In genomic region chr1:40696436-40696835, GRCm38 (mm10) we compare ENCODE assay signal across 29 mouse cellular contexts. TPM values are rescaled to one million over a fixed set of nuclear protein-coding genes. Genes with fewer than 3 reads are reported as not detected.
A peak's percentile ranks its signal among the peaks of the same experiment; 100 is the strongest.
DNase-seq lines count a peak whose midpoint lies in the region; ATAC-seq and TF ChIP-seq lines count a peak whose summit lies in the region.
"Had no signal": no experiment of that assay in that cellular context is flagged by ENCODE, and none has a peak within 500 bp of the region (broad histone marks: within the 10 kb centered on the region; RNA-seq: fewer than 3 reads in every experiment).

No protein-coding gene starts in this region.

- ATAC-seq in stomach, postnatal 0 days (ENCODE audit: low FRiP score, low TSS enrichment), result peak; percentile 89
- ATAC-seq: CD4-positive, CD25-positive, alpha-beta regulatory T cell, adult 4 months; forebrain, embryonic 15.5 days had no signal

- no peak overlapping the region for H3K4me3 ChIP-seq in kidney, adult 2 months (ENCODE audit: insufficient read depth, low read depth, low read length)
- no peak overlapping the region for H3K4me3 ChIP-seq in stomach, postnatal 0 days (ENCODE audit: low read depth, low read length)
- H3K4me3 ChIP-seq: embryonic facial prominence, embryonic 10.5 days; embryonic facial prominence, embryonic 13.5 days; erythroblast, embryonic 14.5 days; forebrain, embryonic 12.5 days; forebrain, embryonic 15.5 days; heart, adult 2 months; heart, embryonic 10.5 days; heart, embryonic 13.5 days; hindbrain, embryonic 12.5 days; hindbrain, embryonic 15.5 days had no signal

- H3K4me1 ChIP-seq in kidney, adult 2 months (ENCODE audit: control insufficient read depth, insufficient read depth, low read length), result peaks cover 8% of the 10 kb centered on the region; the same call in 1 of the 2 replicates
- no peaks in the 10 kb centered on the region for H3K4me1 ChIP-seq in stomach, postnatal 0 days (replicated peaks; ENCODE audit: control insufficient read depth, insufficient read depth)
- H3K4me1 ChIP-seq: embryonic facial prominence, embryonic 10.5 days; embryonic facial prominence, embryonic 13.5 days; forebrain, embryonic 12.5 days; forebrain, embryonic 15.5 days; heart, embryonic 10.5 days; heart, embryonic 13.5 days; hindbrain, embryonic 12.5 days; hindbrain, embryonic 15.5 days had no signal

- H3K27ac ChIP-seq in kidney, adult 2 months (ENCODE audit: insufficient read depth, low read depth, low read length), result peak overlapping the region; percentile 47; the same call in 1 of the 2 replicates
- no peak overlapping the region for H3K27ac ChIP-seq in stomach, postnatal 0 days (replicated peaks)
- H3K27ac ChIP-seq: embryonic facial prominence, embryonic 10.5 days; embryonic facial prominence, embryonic 13.5 days; forebrain, embryonic 12.5 days; forebrain, embryonic 15.5 days; heart, adult 2 months; heart, embryonic 10.5 days; heart, embryonic 13.5 days; hindbrain, embryonic 12.5 days; hindbrain, embryonic 15.5 days had no signal

- no peaks in the 10 kb centered on the region for H3K27me3 ChIP-seq in kidney, adult 2 months (replicated peaks; ENCODE audit: control insufficient read depth, insufficient read depth, low read length)
- H3K27me3 ChIP-seq in stomach, postnatal 0 days (ENCODE audit: control insufficient read depth, insufficient read depth, low read length), result no peaks in the 10 kb centered on the region
- H3K27me3 ChIP-seq: embryonic facial prominence, embryonic 13.5 days; forebrain, embryonic 12.5 days; forebrain, embryonic 15.5 days; heart, embryonic 13.5 days; hindbrain, embryonic 12.5 days; hindbrain, embryonic 15.5 days had no signal

- no peaks in the 10 kb centered on the region for H3K9me3 ChIP-seq in stomach, postnatal 0 days (ENCODE audit: control insufficient read depth, low read length)
- H3K9me3 ChIP-seq: embryonic facial prominence, embryonic 13.5 days; forebrain, embryonic 12.5 days; forebrain, embryonic 15.5 days; heart, embryonic 10.5 days; hindbrain, embryonic 12.5 days; hindbrain, embryonic 15.5 days had no signal

- no peak for TF ChIP-seq CTCF in kidney, adult 2 months (conservative IDR thresholded peaks at IDR 0.05; ENCODE audit: insufficient read depth, insufficient read length, low read depth, low read length)
- TF ChIP-seq CTCF in stomach, postnatal 0 days (IDR thresholded peaks at IDR 0.05; ENCODE audit: low read depth), result no peak

- TF ChIP-seq POLR2A in kidney, adult 2 months (IDR thresholded peaks at IDR 0.05; ENCODE audit: low read depth, low read length), result no peak

- no peak for TF ChIP-seq EP300 in stomach, postnatal 0 days (optimal IDR thresholded peaks at IDR 0.05)

- peak; percentile 52 for DNase-seq in kidney, adult 2 months
- no peak for DNase-seq in kidney, postnatal 25 days
- peak; percentile 4 for DNase-seq in kidney, postnatal 14 days
- DNase-seq in kidney, postnatal 10 days, result no peak
- peak; percentile 85 for DNase-seq in large intestine, adult 2 months (ENCODE audit: low read depth, low spot score)
- DNase-seq in stomach, postnatal 0 days (ENCODE audit: low spot score), result no peak
- no peak for DNase-seq in heart, postnatal 4 days
- DNase-seq: adrenal gland, adult 2 months; adrenal gland, postnatal 14 days; cerebellum, adult 11 months; cerebellum, adult 2 months; cerebellum, adult 9-11 months; cerebellum, postnatal 25 days; gastrocnemius, postnatal 10 days; gastrocnemius, postnatal 36 days; heart, adult 2 months; heart, postnatal 14 days had no signal

- H3K9ac ChIP-seq in stomach, postnatal 0 days (ENCODE audit: low read length), result no peak overlapping the region
- H3K9ac ChIP-seq: embryonic facial prominence, embryonic 13.5 days; forebrain, embryonic 12.5 days; forebrain, embryonic 15.5 days; heart, embryonic 13.5 days; hindbrain, embryonic 12.5 days; hindbrain, embryonic 15.5 days had no signal

- no peaks in the 10 kb centered on the region for H3K36me3 ChIP-seq in kidney, adult 2 months (ENCODE audit: control insufficient read depth, insufficient read depth, low read length)
- no peaks in the 10 kb centered on the region for H3K36me3 ChIP-seq in stomach, postnatal 0 days (ENCODE audit: control insufficient read depth, insufficient read depth, low read length)
- H3K36me3 ChIP-seq: embryonic facial prominence, embryonic 10.5 days; embryonic facial prominence, embryonic 13.5 days; forebrain, embryonic 12.5 days; forebrain, embryonic 15.5 days; heart, embryonic 10.5 days; heart, embryonic 13.5 days; hindbrain, embryonic 12.5 days; hindbrain, embryonic 15.5 days had no signal

- WGBS in kidney, adult 2 months, result 44% methylated on average over 3 of the region's 3 CpGs
- 25% methylated on average over 3 of the region's 3 CpGs for WGBS in large intestine, adult 2 months
- 64% methylated on average over 3 of the region's 3 CpGs for WGBS in stomach, postnatal 0 days

- H3K4me2 ChIP-seq in stomach, postnatal 0 days (replicated peaks; ENCODE audit: low read depth), result no peak overlapping the region
- H3K4me2 ChIP-seq: embryonic facial prominence, embryonic 13.5 days; forebrain, embryonic 12.5 days; forebrain, embryonic 15.5 days; heart, embryonic 13.5 days; hindbrain, embryonic 12.5 days; hindbrain, embryonic 15.5 days had no signal

RNA-seq across cellular contexts. Expression of gene Slc9a2, which starts 16.1 kb away (rescaled TPM):
- polyA plus RNA-seq in kidney, adult 2 months (2012; rRNA removed), result 14.5 and 23.7 TPM in 2 replicates
- polyA plus RNA-seq in large intestine, adult 2 months (2012; rRNA removed), result 34.9 and 81.6 TPM in 2 replicates
- polyA plus RNA-seq in stomach, postnatal 0 days (2015; fragmentation: Nextera tagmentation; extraction: Ambion mirVana), result 13.9 and 14.2 TPM in 2 replicates
- 1 to 10 TPM in 1 of 2 experiments, under 1 TPM in 1; 0.97 to 1.0 TPM for total RNA-seq in heart, postnatal 4 days (2021)
- total RNA-seq: adrenal gland, postnatal 14 days; granulocyte monocyte progenitor cell, adult 5-6 weeks; MEL had no signal
- polyA plus RNA-seq: CD4-positive, CD25-positive, alpha-beta regulatory T cell, adult 4 months; embryonic facial prominence, embryonic 10.5 days; erythroblast, embryonic 14.5 days had no signal

Comparison
In these comparisons a context has a peak if more than half of its experiments do, and no peak if none do; other contexts are left out.
1. DNase-seq: peak in kidney, adult 2 months (single experiment), kidney, postnatal 14 days (single experiment) and large intestine, adult 2 months (single experiment); none in kidney, postnatal 25 days (0 of 2), kidney, postnatal 10 days (single experiment), stomach, postnatal 0 days (single experiment) and heart, postnatal 4 days (single experiment).